Comparison of ENCODE assay signal across 28 mouse cellular contexts in the genomic region with DNA sequence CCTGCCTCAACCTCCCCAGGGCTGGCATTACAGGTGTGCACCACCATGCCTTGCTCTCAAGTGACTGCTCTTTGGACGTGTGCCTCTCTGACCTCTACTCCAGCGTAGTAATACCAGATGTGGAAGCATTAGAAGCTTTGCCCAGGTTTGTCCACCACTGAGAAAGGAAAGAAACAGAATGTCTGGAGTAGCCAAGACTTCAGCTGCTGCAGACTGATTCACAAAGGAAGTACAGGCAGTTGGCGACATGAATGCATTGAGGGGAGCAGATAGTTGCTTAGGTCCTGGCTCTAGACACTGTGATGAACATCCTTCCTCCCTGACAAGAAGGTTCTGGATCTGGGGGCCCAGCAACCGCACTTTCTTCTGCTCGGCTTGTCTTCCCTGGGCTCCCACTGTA. TPM values are rescaled to one million over a fixed set of nuclear protein-coding genes. Genes with fewer than 3 reads are reported as not detected.
DNase-seq lines count a peak whose midpoint lies in the region; ATAC-seq and TF ChIP-seq lines count a peak whose summit lies in the region.
"Had no signal": no experiment of that assay in that cellular context is flagged by ENCODE, and none has a peak within 500 bp of the region (broad histone marks: within the 10 kb centered on the region; RNA-seq: fewer than 3 reads in every experiment).

No protein-coding gene starts in this region.

- TF ChIP-seq CTCF in liver, postnatal 0 days (IDR thresholded peaks at IDR 0.05; ENCODE audit: low read depth): no peak
- no peak for TF ChIP-seq CTCF in liver, embryonic 14.5 days (IDR thresholded peaks at IDR 0.05; ENCODE audit: low read depth)

- no peak for ATAC-seq in liver, embryonic 11.5 days (replicated peaks; ENCODE audit: low FRiP score)
- no peak for ATAC-seq in liver, postnatal 0 days
- ATAC-seq in embryonic facial prominence, embryonic 14.5 days (ENCODE audit: low read depth): no peak
- no peak for ATAC-seq in liver, embryonic 14.5 days (ENCODE audit: insufficient read depth)
- ATAC-seq: forebrain, embryonic 13.5 days; midbrain, embryonic 16.5 days; Patski had no signal

- intact Hi-C loops in gastrocnemius, postnatal 14 days (cut with DNase I; ENCODE audit: low total_unique reads): no loop called here

- no peaks in the 10 kb centered on the region for H3K9me3 ChIP-seq in liver, embryonic 11.5 days (ENCODE audit: control insufficient read depth, low read length)
- no peaks in the 10 kb centered on the region for H3K9me3 ChIP-seq in liver, postnatal 0 days (ENCODE audit: low read length)
- no peaks in the 10 kb centered on the region for H3K9me3 ChIP-seq in ES-E14 (ENCODE audit: control insufficient read depth, insufficient read depth, low read depth, low read length)
- H3K9me3 ChIP-seq in embryonic facial prominence, embryonic 14.5 days (ENCODE audit: control insufficient read depth, low read length): no peaks in the 10 kb centered on the region
- no peaks in the 10 kb centered on the region for H3K9me3 ChIP-seq in liver, embryonic 14.5 days (ENCODE audit: control insufficient read depth, low read length)
- H3K9me3 ChIP-seq: forebrain, embryonic 13.5 days; megakaryocyte, embryonic 14.5 days; neural tube, embryonic 15.5 days had no signal

- H3K27me3 ChIP-seq in liver, embryonic 11.5 days (replicated peaks; ENCODE audit: control insufficient read depth, insufficient read depth, low read length): peaks cover 4% of the 10 kb centered on the region; the same call in 1 of the 2 replicates
- no peaks in the 10 kb centered on the region for H3K27me3 ChIP-seq in liver, postnatal 0 days (ENCODE audit: insufficient read depth, low read length)
- no peaks in the 10 kb centered on the region for H3K27me3 ChIP-seq in embryonic facial prominence, embryonic 14.5 days (replicated peaks; ENCODE audit: control insufficient read depth, insufficient read depth, low read length)
- H3K27me3 ChIP-seq in liver, embryonic 14.5 days (ENCODE audit: control insufficient read depth, insufficient read depth, low read length): no peaks in the 10 kb centered on the region; the same call in 1 of the 2 replicates
- H3K27me3 ChIP-seq: Patski had no signal

- 0 out of 2 replicates have a peak overlapping the region, but pooled peaks have one; percentile 16 for H3K9ac ChIP-seq in liver, embryonic 11.5 days (ENCODE audit: low read depth, low read length)
- no peak overlapping the region for H3K9ac ChIP-seq in liver, postnatal 0 days (replicated peaks)
- H3K9ac ChIP-seq in ES-E14 (ENCODE audit: insufficient read depth, low read depth, low read length, poor library complexity, severe bottlenecking): no peak overlapping the region
- no peak overlapping the region for H3K9ac ChIP-seq in embryonic facial prominence, embryonic 14.5 days (ENCODE audit: low read depth, low read length)
- peak overlapping the region; percentile 9; the same call in 1 of the 2 replicates for H3K9ac ChIP-seq in liver, embryonic 14.5 days (replicated peaks)
- H3K9ac ChIP-seq: forebrain, embryonic 13.5 days; hindbrain, embryonic 14.5 days; neural tube, embryonic 15.5 days had no signal

- WGBS in liver, embryonic 11.5 days: 51% methylated on average over 5 of the region's 5 CpGs
- WGBS in liver, postnatal 0 days (ENCODE audit: insufficient replicate concordance): 63% methylated on average over 5 of the region's 5 CpGs
- WGBS in embryonic facial prominence, embryonic 14.5 days: 38% methylated on average over 5 of the region's 5 CpGs
- WGBS in liver, embryonic 14.5 days (ENCODE audit: insufficient replicate concordance): 52% methylated on average over 5 of the region's 5 CpGs

- TF ChIP-seq EP300 in liver, postnatal 0 days (IDR thresholded peaks at IDR 0.05; ENCODE audit: low read depth): no peak
- TF ChIP-seq EP300 in liver, embryonic 14.5 days (IDR thresholded peaks at IDR 0.05; ENCODE audit: low read depth): no peak

- no peak for DNase-seq in liver, embryonic 11.5 days (ENCODE audit: low spot score)
- DNase-seq in liver, postnatal 0 days: no peak
- no peak for DNase-seq in ES-E14 (ENCODE audit: low read depth, low spot score)
- DNase-seq in embryonic facial prominence, embryonic 14.5 days (ENCODE audit: low spot score): no peak
- DNase-seq in liver, embryonic 14.5 days (ENCODE audit: low read depth in 3 of 3, low spot score in 3 of 3): no peak
- no peak for DNase-seq in gastrocnemius, postnatal 14 days
- DNase-seq in adrenal gland, postnatal 36 days: no peak
- no peak for DNase-seq in adrenal gland, adult 18-20 months (ENCODE audit: low spot score in 2 of 2)
- DNase-seq: adrenal gland, postnatal 10 days; B cell, adult 2 months; cerebellum, adult 11 months; cerebellum, postnatal 14 days; embryo, embryonic 11 days; heart, postnatal 14 days; lung, postnatal 14 days; right cerebral cortex, postnatal 14 days; thymus, postnatal 36 days had no signal

- no peak overlapping the region for H3K4me2 ChIP-seq in liver, embryonic 11.5 days
- H3K4me2 ChIP-seq in liver, postnatal 0 days (ENCODE audit: low read depth, low read length): no peak overlapping the region
- no peak overlapping the region for H3K4me2 ChIP-seq in embryonic facial prominence, embryonic 14.5 days (ENCODE audit: low read depth, low read length)
- no peak overlapping the region for H3K4me2 ChIP-seq in liver, embryonic 14.5 days (ENCODE audit: low read depth)
- H3K4me2 ChIP-seq: forebrain, embryonic 13.5 days; heart, embryonic 11.5 days; hindbrain, embryonic 14.5 days; neural tube, embryonic 15.5 days had no signal

- H3K4me3 ChIP-seq in liver, embryonic 11.5 days (ENCODE audit: low read depth, low read length): no peak overlapping the region
- no peak overlapping the region for H3K4me3 ChIP-seq in liver, postnatal 0 days (ENCODE audit: low read depth, low read length)
- no peak overlapping the region for H3K4me3 ChIP-seq in ES-E14 (ENCODE audit: insufficient read depth in 1 of 2, low read depth in 1 of 2, low read length in 2 of 2, poor library complexity in 1 of 2, severe bottlenecking in 1 of 2)
- no peak overlapping the region for H3K4me3 ChIP-seq in embryonic facial prominence, embryonic 14.5 days (ENCODE audit: low read depth, low read length)
- H3K4me3 ChIP-seq in liver, embryonic 14.5 days (ENCODE audit: insufficient read depth in 1 of 2, low read depth in 2 of 2, low read length in 2 of 2): no peak overlapping the region
- H3K4me3 ChIP-seq: erythroblast, embryonic 14.5 days; forebrain, embryonic 13.5 days; megakaryocyte, embryonic 14.5 days; neural tube, embryonic 15.5 days had no signal

- H3K27ac ChIP-seq in liver, embryonic 11.5 days (ENCODE audit: low read depth, low read length): no peak overlapping the region
- H3K27ac ChIP-seq in liver, postnatal 0 days (ENCODE audit: low read depth): no peak overlapping the region
- peak overlapping the region; percentile 31 for H3K27ac ChIP-seq in ES-E14 (ENCODE audit: insufficient read depth, low read depth, low read length, poor library complexity, severe bottlenecking)
- peak overlapping the region; percentile 59; the same call in 1 of the 2 replicates for H3K27ac ChIP-seq in embryonic facial prominence, embryonic 14.5 days (replicated peaks; ENCODE audit: low read depth, low read length)
- no peak overlapping the region for H3K27ac ChIP-seq in liver, embryonic 14.5 days
- H3K27ac ChIP-seq: forebrain, embryonic 13.5 days; hindbrain, embryonic 14.5 days; neural tube, embryonic 15.5 days had no signal

- H3K4me1 ChIP-seq in liver, embryonic 11.5 days (replicated peaks; ENCODE audit: control insufficient read depth, insufficient read depth, low read length): peaks cover 18% of the 10 kb centered on the region
- peaks cover 12% of the 10 kb centered on the region; the same call in 1 of the 2 replicates for H3K4me1 ChIP-seq in liver, postnatal 0 days (ENCODE audit: insufficient read depth)
- H3K4me1 ChIP-seq in ES-E14 (ENCODE audit: control insufficient read depth in 2 of 2, insufficient read depth in 2 of 2, low read length in 2 of 2, poor library complexity in 1 of 2): peaks cover 7 to 22% of the 10 kb centered on the region in 2 experiments
- peaks cover 11% of the 10 kb centered on the region; the same call in 1 of the 2 replicates for H3K4me1 ChIP-seq in embryonic facial prominence, embryonic 14.5 days (ENCODE audit: control insufficient read depth, insufficient read depth, low read length)
- H3K4me1 ChIP-seq in liver, embryonic 14.5 days (replicated peaks; ENCODE audit: control insufficient read depth in 2 of 2, insufficient read depth in 2 of 2, low read length in 1 of 2): peaks cover 11 to 26% of the 10 kb centered on the region in 2 experiments

- in situ Hi-C loops in ES-E14 (cut with MboI; ENCODE audit: low sequenced_read_pairs in 2 of 2, unreplicated experiment in 2 of 2): no loop called here

- no peaks in the 10 kb centered on the region for H3K36me3 ChIP-seq in liver, embryonic 11.5 days (ENCODE audit: control insufficient read depth, insufficient read depth, low read length)
- H3K36me3 ChIP-seq in liver, postnatal 0 days (replicated peaks; ENCODE audit: insufficient read depth, low read length): no peaks in the 10 kb centered on the region
- H3K36me3 ChIP-seq in ES-E14 (ENCODE audit: control insufficient read depth, insufficient read depth, low read length, poor library complexity, severe bottlenecking): no peaks in the 10 kb centered on the region
- no peaks in the 10 kb centered on the region for H3K36me3 ChIP-seq in embryonic facial prominence, embryonic 14.5 days (ENCODE audit: control insufficient read depth, insufficient read depth, low read length)
- H3K36me3 ChIP-seq in liver, embryonic 14.5 days (replicated peaks; ENCODE audit: control insufficient read depth, insufficient read depth, low read depth): no peaks in the 10 kb centered on the region
- H3K36me3 ChIP-seq: neural tube, embryonic 15.5 days had no signal

RNA-seq across cellular contexts. Expression of a gene that starts 2.9 kb away (rescaled TPM):
- 26.3 and 28.3 TPM in 2 replicates for polyA plus RNA-seq in liver, embryonic 11.5 days (2014; fragmentation: Nextera tagmentation; extraction: Ambion mirVana)
- polyA plus RNA-seq in liver, postnatal 0 days (2015; fragmentation: Nextera tagmentation; extraction: Ambion mirVana): 13.6 and 14.6 TPM in 2 replicates
- 56.1 and 91.6 TPM in 2 replicates for total RNA-seq in ES-E14 (2012; rRNA removed)
- polyA plus RNA-seq in embryonic facial prominence, embryonic 14.5 days (2014; fragmentation: Nextera tagmentation; extraction: Ambion mirVana): 37.1 and 41.1 TPM in 2 replicates
- 5.7 and 9.3 TPM in 2 replicates for polyA plus RNA-seq in liver, embryonic 14.5 days (2012; rRNA removed)
- polyA plus RNA-seq in liver, embryonic 14.5 days (2014; fragmentation: Nextera tagmentation; extraction: Ambion mirVana): 11.7 and 13.0 TPM in 2 replicates
- 10 to 100 TPM; 13.6 to 14.5 TPM for total RNA-seq in gastrocnemius, postnatal 14 days (2021)
- 10 to 100 TPM; 37.3 to 39.0 TPM for total RNA-seq in adrenal gland, postnatal 36 days (2021)
- total RNA-seq in adrenal gland, adult 18-20 months (2021): 10 to 100 TPM; 33.5 to 36.0 TPM

RNA-seq across cellular contexts. Expression of a gene that starts 8.3 kb away (rescaled TPM):
- 213 and 235 TPM in 2 replicates for polyA plus RNA-seq in liver, embryonic 11.5 days (2014; fragmentation: Nextera tagmentation; extraction: Ambion mirVana)
- 207 and 214 TPM in 2 replicates for polyA plus RNA-seq in liver, postnatal 0 days (2015; fragmentation: Nextera tagmentation; extraction: Ambion mirVana)
- total RNA-seq in ES-E14 (2012; rRNA removed): 12.4 and 21.0 TPM in 2 replicates
- polyA plus RNA-seq in embryonic facial prominence, embryonic 14.5 days (2014; fragmentation: Nextera tagmentation; extraction: Ambion mirVana): 3.0 and 4.3 TPM in 2 replicates
- polyA plus RNA-seq in liver, embryonic 14.5 days (2012; rRNA removed): 260 and 298 TPM in 2 replicates
- 576 and 578 TPM in 2 replicates for polyA plus RNA-seq in liver, embryonic 14.5 days (2014; fragmentation: Nextera tagmentation; extraction: Ambion mirVana)
- under 1 TPM; 0.20 to 0.39 TPM for total RNA-seq in gastrocnemius, postnatal 14 days (2021)
- total RNA-seq in adrenal gland, postnatal 36 days (2021): under 1 TPM in 1 of 2 experiments, not detected in 1; 0.89 TPM
- under 1 TPM in 1 of 2 experiments, not detected in 1; 0.46 TPM for total RNA-seq in adrenal gland, adult 18-20 months (2021)
- total RNA-seq: layer of hippocampus, postnatal 14 days; liver, adult 2 months had no signal
- polyA plus RNA-seq: large intestine, adult 2 months; liver, adult 2 months had no signal

RNA-seq across cellular contexts. Expression of a gene that starts 58.8 kb away (rescaled TPM):
- 129 and 131 TPM in 2 replicates for polyA plus RNA-seq in liver, embryonic 11.5 days (2014; fragmentation: Nextera tagmentation; extraction: Ambion mirVana)
- polyA plus RNA-seq in liver, postnatal 0 days (2015; fragmentation: Nextera tagmentation; extraction: Ambion mirVana): 87.6 and 88.5 TPM in 2 replicates
- total RNA-seq in ES-E14 (2012; rRNA removed): 118 and 183 TPM in 2 replicates
- 140 and 144 TPM in 2 replicates for polyA plus RNA-seq in embryonic facial prominence, embryonic 14.5 days (2014; fragmentation: Nextera tagmentation; extraction: Ambion mirVana)
- polyA plus RNA-seq in liver, embryonic 14.5 days (2012; rRNA removed): 44.2 and 50.8 TPM in 2 replicates
- polyA plus RNA-seq in liver, embryonic 14.5 days (2014; fragmentation: Nextera tagmentation; extraction: Ambion mirVana): 59.5 and 65.1 TPM in 2 replicates
- 10 to 100 TPM; 41.1 to 45.9 TPM for total RNA-seq in gastrocnemius, postnatal 14 days (2021)
- total RNA-seq in adrenal gland, postnatal 36 days (2021): 100 to 1,000 TPM; 229 to 405 TPM
- 100 to 1,000 TPM; 160 to 339 TPM for total RNA-seq in adrenal gland, adult 18-20 months (2021)

Comparison
In these comparisons a context has a peak if more than half of its experiments do, and no peak if none do; other contexts are left out.
1. H3K9ac ChIP-seq: peak in liver, embryonic 11.5 days (single experiment) and liver, embryonic 14.5 days (single experiment); none in liver, postnatal 0 days (single experiment), ES-E14 (single experiment) and embryonic facial prominence, embryonic 14.5 days (single experiment).
2. H3K27ac ChIP-seq: peak in ES-E14 (single experiment) and embryonic facial prominence, embryonic 14.5 days (single experiment); none in liver, embryonic 11.5 days (single experiment), liver, postnatal 0 days (single experiment) and liver, embryonic 14.5 days (single experiment).